Mouse (Mus musculus) forebrain, embryonic 10.5 days (tissue): Measurements from ENCODE around the gene Zcchc18. TPM values are rescaled to one million over a fixed set of nuclear protein-coding genes. Genes with fewer than 3 reads are reported as not detected.

Experiments used
- DNase-seq: peaks from one replicate; pipeline ENCODE4 v3.0.0-alpha.2; 2017; ENCODE audit warnings: low spot score; ENCODE audit errors: extremely low spot score
- H3K27ac ChIP-seq: fragments of 300-500 bp; sonication (generic); 2 replicates; pipeline ENCODE4 v1.5.1; 2016; ENCODE audit warnings: mild to moderate bottlenecking
- H3K27me3 ChIP-seq: fragments of 300-500 bp; sonication (generic); 2 replicates; pipeline ENCODE4 v1.6.1; 2016; ENCODE audit warnings: mild to moderate bottlenecking; ENCODE audit not compliant: poor library complexity, severe bottlenecking
- H3K36me3 ChIP-seq: fragments of 300-500 bp; sonication (generic); replicated peaks from 2 replicates; pipeline ENCODE4 v1.6.1; 2016; ENCODE audit warnings: mild to moderate bottlenecking, moderate library complexity
- H3K4me1 ChIP-seq: fragments of 300-500 bp; sonication (generic); 2 replicates; pipeline ENCODE4 v1.6.1; 2016
- H3K4me3 ChIP-seq: fragments of 300-500 bp; sonication (generic); 2 replicates; pipeline ENCODE4 v1.5.1; 2016; ENCODE audit warnings: mild to moderate bottlenecking, moderate library complexity
- H3K9me3 ChIP-seq: fragments of 300-500 bp; sonication (generic); 2 replicates; pipeline ENCODE4 v1.6.1; 2016; ENCODE audit warnings: mild to moderate bottlenecking, moderate library complexity
- WGBS: fragments of 180-500 bp; shearing (Covaris S2); methylation state at CpG from one replicate; pipeline ENCODE4 v1.1.7; 2016; 5-methylcytosine and 5-hydroxymethylcytosine counted together
- polyA plus RNA-seq: library from polyadenylated mRNA; unstranded; fragments of >200 nt; fragmentation: Nextera tagmentation; extraction: Ambion mirVana; gene quantifications from 2 replicates; pipeline ENCODE4 v1.2.1, GENCODE M21; 2016

Gene Zcchc18
- polyA plus RNA-seq, 1 experiment from 2014 or later: 62.2 TPM

- peaks cover 7% of the 10 kb centered on the region for H3K36me3 ChIP-seq
- H3K4me3 ChIP-seq: no peak overlapping the region
- no peaks in the 10 kb centered on the region for H3K4me1 ChIP-seq
- no peak overlapping the region for H3K27ac ChIP-seq
- no peaks in the 10 kb centered on the region for H3K9me3 ChIP-seq
- 56% methylated on average over 6 of the region's 6 CpGs for WGBS
- no peaks in the 10 kb centered on the region for H3K27me3 ChIP-seq
- peak; percentile 23 for DNase-seq
These were observed 22.2 kb downstream of the Zcchc18 start for GRCm38 (mm10) chrX:137015099-137015709.

- Histone ChIP-seq H3K27ac (no peak overlapping the region), H3K9me3 (no peaks in the 10 kb centered on the region), H3K4me3 (no peak overlapping the region), H3K27me3 (no peaks in the 10 kb centered on the region), H3K4me1 (no peaks in the 10 kb centered on the region), H3K36me3 (no peaks in the 10 kb centered on the region)
- WGBS: 83% methylated on average over 1 of the region's 1 CpGs
- no peak for DNase-seq
These were observed 24.7 kb downstream of the Zcchc18 start for GRCm38 (mm10) chrX:137017668-137018067.

GRCm38 (mm10) chrX:137019310-137019709 is 26.4 kb downstream of the Zcchc18 start:
- H3K36me3 ChIP-seq: no peaks in the 10 kb centered on the region
- no peaks in the 10 kb centered on the region for H3K27me3 ChIP-seq
- H3K4me1 ChIP-seq: no peaks in the 10 kb centered on the region
- DNase-seq: peak; percentile 25
- no peak overlapping the region for H3K27ac ChIP-seq
- no peaks in the 10 kb centered on the region for H3K9me3 ChIP-seq
- H3K4me3 ChIP-seq: no peak overlapping the region
- WGBS: 38% methylated on average over 1 of the region's 1 CpGs

- Histone ChIP-seq H3K36me3 (0 out of 2 replicates have a peak, but pooled peaks cover 4% of the 10 kb centered on the region), H3K27me3 (peaks cover 3% of the 10 kb centered on the region; the same call in 1 of the 2 replicates), H3K4me1 (no peaks in the 10 kb centered on the region), H3K9me3 (no peaks in the 10 kb centered on the region), H3K4me3 (no peak overlapping the region), H3K27ac (no peak overlapping the region)
- no peak for DNase-seq
- 97% methylated on average over 8 of the region's 8 CpGs for WGBS
These were observed 38.0 kb downstream of the Zcchc18 start for GRCm38 (mm10) chrX:137030916-137031315.

- Histone ChIP-seq H3K4me1 (no peaks in the 10 kb centered on the region), H3K9me3 (no peaks in the 10 kb centered on the region), H3K4me3 (no peak overlapping the region), H3K27me3 (peaks cover 3% of the 10 kb centered on the region; the same call in 1 of the 2 replicates), H3K36me3 (0 out of 2 replicates have a peak, but pooled peaks cover 4% of the 10 kb centered on the region), H3K27ac (no peak overlapping the region)
- 88% methylated on average over 5 of the region's 5 CpGs for WGBS
- DNase-seq: no peak
These were observed 38.8 kb downstream of the Zcchc18 start for GRCm38 (mm10) chrX:137031726-137032125.

GRCm38 (mm10) chrX:137034322-137034721 is 41.4 kb downstream of the Zcchc18 start:
- Histone ChIP-seq H3K36me3 (no peaks in the 10 kb centered on the region), H3K27me3 (peaks cover 3% of the 10 kb centered on the region; the same call in 1 of the 2 replicates), H3K4me1 (peaks cover 6% of the 10 kb centered on the region), H3K27ac (no peak overlapping the region), H3K4me3 (no peak overlapping the region), H3K9me3 (no peaks in the 10 kb centered on the region)
- DNase-seq: no peak
- 63% methylated on average over 4 of the region's 4 CpGs for WGBS

- peaks cover 6% of the 10 kb centered on the region for H3K4me1 ChIP-seq
- H3K4me3 ChIP-seq: peak overlapping the region; percentile 60
- H3K36me3 ChIP-seq: no peaks in the 10 kb centered on the region
- H3K9me3 ChIP-seq: no peaks in the 10 kb centered on the region
- peak overlapping the region; percentile 94 for H3K27ac ChIP-seq
- H3K27me3 ChIP-seq: peaks cover 3% of the 10 kb centered on the region; the same call in 1 of the 2 replicates
- DNase-seq: no peak
- 14% methylated on average over 12 of the region's 12 CpGs for WGBS
These were observed 44.6 kb downstream of the Zcchc18 start for GRCm38 (mm10) chrX:137037470-137037999.

- Histone ChIP-seq H3K27me3 (peaks cover 3% of the 10 kb centered on the region; the same call in 1 of the 2 replicates), H3K9me3 (no peaks in the 10 kb centered on the region), H3K4me3 (peak within 1 kb of the TSS; percentile 60), H3K36me3 (no peaks in the 10 kb centered on the region), H3K27ac (peak within 1 kb of the TSS; percentile 94), H3K4me1 (peaks cover 6% of the 10 kb centered on the region)
- WGBS: 11% methylated on average over 31 of the region's 31 CpGs
- peak; percentile 83 for DNase-seq
These were observed 45.1 kb downstream of the Zcchc18 start, which contains the start of gene Slc25a53 for GRCm38 (mm10) chrX:137038000-137038483. TSS of gene Slc25a53 (minus strand) at chrX:137038302.

GRCm38 (mm10) chrX:137038502-137038901 is 45.5 kb downstream of the Zcchc18 start:
- Histone ChIP-seq H3K4me1 (peaks cover 6% of the 10 kb centered on the region), H3K9me3 (no peaks in the 10 kb centered on the region), H3K36me3 (no peaks in the 10 kb centered on the region), H3K4me3 (peak overlapping the region; percentile 60), H3K27ac (peak overlapping the region; percentile 94), H3K27me3 (peaks cover 3% of the 10 kb centered on the region; the same call in 1 of the 2 replicates)
- no peak for DNase-seq
- 58% methylated on average over 7 of the region's 7 CpGs for WGBS

Other genes starting within 250 kb of the Zcchc18 start
- gene Morf4l2, start 249.5 kb upstream of the Zcchc18 start, polyA plus RNA-seq: 557 and 569 TPM in 2 replicates
- 0.12 and 0.16 TPM in 2 replicates for gene Glra4, start 213.0 kb upstream of the Zcchc18 start, polyA plus RNA-seq
- 4.5 TPM in 2 replicates for gene Plp1, start 170.5 kb upstream of the Zcchc18 start, polyA plus RNA-seq
- 0.34 and 0.63 TPM in 2 replicates for gene Rab9b, start 124.4 kb upstream of the Zcchc18 start, polyA plus RNA-seq
- gene H2bfm, start 65.8 kb upstream of the Zcchc18 start, polyA plus RNA-seq: not detected in 2 replicates
- 39.9 and 42.3 TPM in 2 replicates for gene Tmsb15b2, start 17.7 kb upstream of the Zcchc18 start, polyA plus RNA-seq
- gene Tmsb15l, start 16.3 kb upstream of the Zcchc18 start, polyA plus RNA-seq: 3.2 and 5.6 TPM in 2 replicates
- gene Tmsb15b1, start 16.3 kb upstream of the Zcchc18 start, polyA plus RNA-seq: 16.3 and 17.4 TPM in 2 replicates
- 11.1 and 12.3 TPM in 2 replicates for gene Slc25a53, start 45.1 kb downstream of the Zcchc18 start, polyA plus RNA-seq
- 15.5 and 17.2 TPM in 2 replicates for gene Fam199x, start 56.4 kb downstream of the Zcchc18 start, polyA plus RNA-seq
- gene Esx1, start 128.9 kb downstream of the Zcchc18 start, polyA plus RNA-seq: not detected in 2 replicates